Mouse (Mus musculus): ENCODE results near the gene Atf1.

The Atf1 gene

GRCm38 (mm10) chr15:100215092-100215491 is 12.5 kb upstream of the Atf1 start:
- DNase-seq (ENCODE audit: low spot score in 2 of 2), result no peak

DNA sequence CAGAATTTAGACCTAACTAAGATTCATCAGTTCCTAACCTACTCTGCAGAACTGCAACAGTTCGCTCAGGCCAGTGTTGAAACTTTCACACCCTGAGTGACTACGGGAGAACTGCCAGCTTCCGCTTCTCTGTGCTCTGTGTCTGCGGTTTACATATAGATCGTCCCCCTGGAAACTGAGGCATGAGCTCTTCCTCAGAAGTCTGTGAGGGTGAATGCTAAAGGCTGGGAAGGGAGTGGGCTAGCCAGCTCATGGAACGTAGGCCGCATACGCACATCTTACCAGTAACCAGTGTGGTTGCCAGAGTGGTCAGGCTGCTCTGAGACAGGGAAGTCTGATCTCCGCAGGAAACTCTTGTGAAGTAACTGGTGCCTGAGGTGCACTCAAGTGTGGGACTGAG is 11.4 kb upstream of the Atf1 start:
- DNase-seq (ENCODE audit: low spot score in 2 of 2), result no peak

- DNase-seq (ENCODE audit: low spot score in 2 of 2), result no peak
Observed at GRCm38 (mm10) chr15:100218018-100218417, 9.6 kb upstream of the Atf1 start.

- no peak for DNase-seq (ENCODE audit: low spot score in 2 of 2)
Observed at GRCm38 (mm10) chr15:100219396-100219795, 8.2 kb upstream of the Atf1 start.

DNA sequence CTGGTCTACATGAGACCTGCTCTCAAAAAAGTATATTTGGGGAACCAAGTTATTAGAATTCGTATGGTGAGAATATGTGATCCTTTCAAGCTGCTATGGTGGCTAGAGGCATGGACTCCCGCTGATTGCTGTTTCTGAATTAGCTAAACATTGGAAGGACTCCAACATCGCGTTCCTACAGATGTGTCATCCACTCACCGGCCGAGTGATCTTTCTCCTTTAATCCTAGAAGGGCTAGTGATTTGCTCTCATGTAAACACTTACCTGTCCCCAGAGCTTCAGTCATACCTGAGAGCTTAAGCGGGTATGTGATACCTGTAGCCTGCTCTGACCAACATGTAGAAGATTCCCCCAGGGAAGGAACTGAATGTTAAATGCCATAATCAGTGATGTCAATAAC is 6.7 kb upstream of the Atf1 start:
- no peak for DNase-seq (ENCODE audit: low spot score in 2 of 2)

- DNase-seq (ENCODE audit: low spot score in 2 of 2), result no peak
Observed at GRCm38 (mm10) chr15:100225381-100225780, 2.2 kb upstream of the Atf1 start.

- DNase-seq (ENCODE audit: low spot score in 2 of 2), result no peak
Observed at GRCm38 (mm10) chr15:100225891-100226290, 1.7 kb upstream of the Atf1 start.

- DNase-seq (ENCODE audit: low spot score in 2 of 2), result no peak
Observed at GRCm38 (mm10) chr15:100227031-100227662, 472 bp upstream of the Atf1 start.

GRCm38 (mm10) chr15:100228535-100229336 is 1.1 kb downstream of the Atf1 start:
- DNase-seq (ENCODE audit: low spot score in 2 of 2), result no peak

- no peak for DNase-seq (ENCODE audit: low spot score in 2 of 2)
Observed at GRCm38 (mm10) chr15:100230655-100231054, 3.0 kb downstream of the Atf1 start.

DNA sequence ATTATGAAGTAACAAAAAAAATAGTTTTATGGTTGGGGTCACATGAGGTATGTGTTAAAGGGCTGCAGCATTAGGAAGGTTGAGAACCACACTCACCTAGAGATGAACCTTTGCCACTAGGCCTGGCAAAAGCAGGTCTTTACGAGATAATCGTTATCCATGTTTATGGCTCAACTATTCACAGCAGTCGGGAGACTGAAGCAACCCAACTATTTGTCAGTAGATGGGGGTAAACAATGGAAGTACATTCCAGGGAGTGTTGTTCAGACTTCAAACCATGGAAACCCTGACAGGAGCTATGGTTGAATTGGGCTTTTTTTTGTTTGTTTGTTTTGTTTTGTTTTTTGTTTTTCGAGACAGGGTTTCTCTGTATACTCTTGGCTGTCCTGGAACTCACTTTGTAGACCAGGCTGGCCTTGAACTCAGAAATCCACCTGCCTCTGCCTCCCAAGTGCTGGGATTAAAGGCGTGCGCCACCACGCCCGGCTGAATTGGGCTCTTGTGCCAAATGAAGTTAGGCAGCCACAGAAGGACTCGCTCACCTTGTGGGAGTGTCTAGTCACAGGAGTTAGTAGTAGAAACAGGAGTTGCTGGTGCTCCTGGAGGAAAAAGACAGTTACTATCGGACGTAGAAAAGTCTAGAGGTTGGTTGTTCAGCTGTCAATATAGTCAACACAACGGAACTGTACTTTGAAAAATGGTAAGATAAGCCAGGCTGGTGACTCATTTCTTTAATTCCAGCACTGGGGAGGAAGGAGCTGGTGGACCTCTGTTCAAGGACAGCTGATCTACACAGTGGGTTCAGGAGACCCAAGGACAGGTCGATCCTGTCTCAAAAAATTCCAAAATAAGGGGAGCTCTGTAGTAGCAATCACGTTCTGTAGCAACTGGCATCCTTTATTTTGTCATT is 4.3 kb downstream of the Atf1 start:
- DNase-seq (ENCODE audit: low spot score in 2 of 2), result no peak

DNA sequence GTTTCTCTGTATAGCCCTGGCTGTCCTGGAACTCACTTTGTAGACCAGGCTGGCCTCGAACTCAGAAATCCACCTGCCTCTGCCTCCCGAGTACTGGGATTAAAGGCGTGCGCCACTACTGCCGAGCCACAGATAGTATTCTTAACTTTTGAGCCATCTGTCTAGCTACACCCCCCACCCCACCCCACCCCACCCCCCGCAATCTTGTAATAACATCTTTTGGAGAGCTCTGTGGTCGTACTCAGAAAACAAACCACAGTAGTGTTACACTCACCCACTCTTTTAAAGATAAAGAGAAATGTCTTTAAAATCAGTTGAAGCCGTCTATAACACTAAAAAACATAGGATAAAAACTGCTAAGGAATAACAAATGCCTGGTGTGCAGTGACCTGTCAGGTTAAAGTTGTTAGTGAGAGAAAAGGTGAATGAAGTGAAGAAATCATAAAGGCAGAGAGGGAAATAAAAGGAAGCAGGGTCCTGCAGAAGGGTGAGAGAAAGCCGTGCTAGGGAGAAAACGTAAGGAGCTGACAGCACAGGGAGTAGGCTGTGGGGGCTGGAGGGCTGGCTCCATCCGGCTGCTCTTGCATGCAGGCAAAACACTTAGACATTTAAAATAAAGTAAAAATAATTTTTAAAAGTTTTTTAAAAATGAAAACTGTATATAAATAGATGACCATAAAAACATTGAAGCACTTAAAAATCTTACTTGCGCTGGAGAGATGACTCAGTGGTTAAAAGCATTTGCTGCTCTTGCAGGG is 7.8 kb downstream of the Atf1 start:
- DNase-seq (ENCODE audit: low spot score in 2 of 2), result no peak

DNA sequence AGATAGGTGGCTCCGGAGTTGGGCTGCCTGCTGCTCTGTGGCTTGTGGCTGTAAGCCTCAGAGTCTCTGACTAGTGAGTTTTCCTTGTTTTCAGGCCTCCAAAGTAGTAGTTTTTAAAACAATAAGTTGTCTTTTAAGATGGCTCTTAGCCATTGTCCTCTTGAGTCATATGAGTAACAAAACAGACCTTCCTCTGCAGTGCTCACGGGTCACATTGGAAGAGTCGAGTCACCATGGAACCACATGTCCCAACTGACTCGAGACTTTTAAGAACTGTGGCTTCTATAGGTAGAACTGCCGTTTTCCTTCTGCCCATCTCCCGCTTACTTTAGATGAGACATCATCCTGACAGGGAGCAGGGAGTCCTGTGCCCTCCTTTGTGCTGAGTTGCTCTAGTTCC is 9.3 kb downstream of the Atf1 start:
- no peak for DNase-seq (ENCODE audit: low spot score in 2 of 2)

DNA sequence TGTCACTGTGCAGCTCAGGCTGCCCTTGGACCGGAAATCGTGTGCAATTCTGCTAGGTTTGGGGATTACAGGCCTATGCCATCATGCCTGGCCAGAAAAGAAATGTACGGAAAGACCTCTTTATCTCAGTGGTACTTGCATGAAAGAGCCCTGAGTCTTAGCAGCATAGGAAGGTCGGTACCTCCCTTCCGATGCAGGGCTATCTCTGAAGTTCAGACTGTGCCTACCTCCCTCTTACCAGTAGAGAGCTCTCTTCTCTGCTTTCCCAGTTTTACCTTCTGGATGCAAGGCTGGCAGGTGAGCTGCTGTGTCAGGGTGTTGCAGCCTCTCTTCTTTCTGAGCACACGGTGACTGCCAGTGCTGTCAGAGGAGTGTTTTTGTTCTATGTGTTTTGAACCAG is 14.2 kb downstream of the Atf1 start:
- no peak for DNase-seq (ENCODE audit: low spot score in 2 of 2)

GRCm38 (mm10) chr15:100245951-100246350 is 18.3 kb downstream of the Atf1 start:
- no peak for DNase-seq (ENCODE audit: low spot score in 2 of 2)

- no peak for DNase-seq (ENCODE audit: low spot score in 2 of 2)
Observed at GRCm38 (mm10) chr15:100247296-100247695, 19.7 kb downstream of the Atf1 start.

GRCm38 (mm10) chr15:100248665-100249433 is 21.2 kb downstream of the Atf1 start:
- DNase-seq (ENCODE audit: low spot score in 2 of 2), result no peak

DNA sequence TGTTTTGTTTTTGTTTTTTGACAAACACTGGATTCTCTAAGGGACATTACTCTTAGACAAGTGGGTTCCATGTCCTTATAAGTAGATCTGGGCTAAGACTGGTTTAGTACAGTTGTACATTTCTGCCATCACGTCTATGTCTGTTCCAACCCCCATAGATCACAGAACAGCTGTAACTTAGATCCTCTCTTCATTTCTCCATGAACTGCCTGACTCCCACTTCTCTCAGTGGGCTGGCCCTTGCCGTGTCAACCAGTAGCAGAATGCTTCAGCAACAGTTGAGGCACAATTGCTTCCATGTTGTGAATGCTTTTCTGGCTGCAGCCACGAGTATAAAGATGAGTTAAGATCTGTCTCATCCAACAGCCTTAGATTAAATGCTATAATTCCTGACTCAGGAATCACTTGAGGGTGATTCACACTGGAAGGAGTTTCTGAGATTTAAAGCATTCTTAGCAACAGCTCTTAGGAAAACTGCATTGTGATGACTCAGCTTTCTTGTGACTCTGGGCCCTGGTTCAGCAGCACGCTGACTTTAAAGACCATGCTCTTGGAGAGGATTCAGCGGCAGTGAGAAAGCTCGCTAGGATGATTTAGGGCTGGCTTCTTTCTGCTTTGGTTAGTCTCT is 23.6 kb downstream of the Atf1 start:
- no peak for DNase-seq (ENCODE audit: low spot score in 2 of 2)

GRCm38 (mm10) chr15:100256386-100256785 is 28.8 kb downstream of the Atf1 start:
- no peak for DNase-seq (ENCODE audit: low spot score in 2 of 2)

DNA sequence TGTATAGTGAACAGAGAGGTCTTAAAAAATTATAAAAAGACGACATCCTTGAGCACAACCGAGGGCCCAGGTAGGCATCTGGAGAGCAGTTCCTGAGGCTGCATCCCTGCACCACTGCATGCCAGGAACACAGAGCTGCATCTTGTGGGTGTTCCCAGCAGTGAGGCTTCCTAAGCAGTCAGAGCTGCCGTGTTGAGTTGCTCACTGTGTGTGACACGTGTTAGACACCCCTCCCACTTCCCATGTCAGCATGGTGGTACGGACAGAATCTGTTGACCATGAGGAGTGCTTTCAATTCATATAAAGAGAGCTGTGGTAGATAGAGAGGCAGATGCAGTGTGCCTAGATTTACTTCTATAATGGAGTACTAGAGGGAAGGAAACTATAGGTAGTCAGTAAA is 29.7 kb downstream of the Atf1 start:
- DNase-seq (ENCODE audit: low spot score in 2 of 2), result no peak

All from spleen, postnatal 14 days (tissue).